Mouse (Mus musculus): Measurements from ENCODE around the gene Afap1. TPM values are rescaled to one million over a fixed set of nuclear protein-coding genes. Genes with fewer than 3 reads are reported as not detected.

The Afap1 gene
- polyA plus RNA-seq, 1 experiment: 14.1 TPM

GRCm38 (mm10) chr5:36006586-36006985 lies 113.5 kb downstream of the Afap1 start:
- no peaks in the 10 kb centered on the region for H3K4me1 ChIP-seq (ENCODE audit: control insufficient read depth, insufficient read depth, low read length)
- H3K27ac ChIP-seq (ENCODE audit: insufficient read depth, low read length): no peak overlapping the region
- no peak for TF ChIP-seq POLR2A (IDR thresholded peaks at IDR 0.05; ENCODE audit: extremely low read depth, insufficient read depth, low read length)
- no peak for TF ChIP-seq CTCF (IDR thresholded peaks at IDR 0.05; ENCODE audit: extremely low read depth, insufficient read depth, low read length)
- no peak overlapping the region for H3K4me3 ChIP-seq (ENCODE audit: insufficient read depth, low read length)

- no peaks in the 10 kb centered on the region for H3K4me1 ChIP-seq (ENCODE audit: control insufficient read depth, insufficient read depth, low read length)
- TF ChIP-seq CTCF (IDR thresholded peaks at IDR 0.05; ENCODE audit: extremely low read depth, insufficient read depth, low read length) (no peak), POLR2A (IDR thresholded peaks at IDR 0.05; ENCODE audit: extremely low read depth, insufficient read depth, low read length) (no peak)
Measured at GRCm38 (mm10) chr5:36007649-36008048, 114.5 kb downstream of the Afap1 start.

GRCm38 (mm10) chr5:36009405-36009804 lies 116.3 kb downstream of the Afap1 start:
- Histone ChIP-seq H3K4me3 (ENCODE audit: insufficient read depth, low read length) (no peak overlapping the region), H3K4me1 (ENCODE audit: control insufficient read depth, insufficient read depth, low read length) (no peaks in the 10 kb centered on the region), H3K27ac (ENCODE audit: insufficient read depth, low read length) (no peak overlapping the region)
- TF ChIP-seq POLR2A (IDR thresholded peaks at IDR 0.05; ENCODE audit: extremely low read depth, insufficient read depth, low read length) (no peak), CTCF (IDR thresholded peaks at IDR 0.05; ENCODE audit: extremely low read depth, insufficient read depth, low read length) (no peak)

More at GRCm38 (mm10) chr5:36007649-36008048, 114.5 kb downstream of the Afap1 start:
- Histone ChIP-seq H3K4me3 (ENCODE audit: insufficient read depth, low read length) (no peak overlapping the region), H3K27ac (ENCODE audit: insufficient read depth, low read length) (no peak overlapping the region)

- H3K4me1 ChIP-seq (ENCODE audit: control insufficient read depth, insufficient read depth, low read length): no peaks in the 10 kb centered on the region
- H3K4me3 ChIP-seq (ENCODE audit: insufficient read depth, low read length): no peak overlapping the region
- TF ChIP-seq CTCF (IDR thresholded peaks at IDR 0.05; ENCODE audit: extremely low read depth, insufficient read depth, low read length) (peak; percentile 42), POLR2A (IDR thresholded peaks at IDR 0.05; ENCODE audit: extremely low read depth, insufficient read depth, low read length) (no peak)
- H3K27ac ChIP-seq (ENCODE audit: insufficient read depth, low read length): no peak overlapping the region
Measured at GRCm38 (mm10) chr5:36018366-36018765, 125.2 kb downstream of the Afap1 start.

GRCm38 (mm10) chr5:36021091-36021490 lies 128.0 kb downstream of the Afap1 start:
- no peak for TF ChIP-seq CTCF (IDR thresholded peaks at IDR 0.05; ENCODE audit: extremely low read depth, insufficient read depth, low read length)
- TF ChIP-seq POLR2A (IDR thresholded peaks at IDR 0.05; ENCODE audit: extremely low read depth, insufficient read depth, low read length): no peak
- no peaks in the 10 kb centered on the region; the same call in 1 of the 2 replicates for H3K4me1 ChIP-seq (ENCODE audit: control insufficient read depth, insufficient read depth, low read length)
- no peak overlapping the region for H3K27ac ChIP-seq (ENCODE audit: insufficient read depth, low read length)
- no peak overlapping the region for H3K4me3 ChIP-seq (ENCODE audit: insufficient read depth, low read length)

GRCm38 (mm10) chr5:36022361-36022760 lies 129.2 kb downstream of the Afap1 start:
- Histone ChIP-seq H3K4me1 (ENCODE audit: control insufficient read depth, insufficient read depth, low read length) (no peaks in the 10 kb centered on the region; the same call in 1 of the 2 replicates), H3K27ac (ENCODE audit: insufficient read depth, low read length) (no peak overlapping the region), H3K4me3 (ENCODE audit: insufficient read depth, low read length) (no peak overlapping the region)
- no peak for TF ChIP-seq CTCF (IDR thresholded peaks at IDR 0.05; ENCODE audit: extremely low read depth, insufficient read depth, low read length)
- no peak for TF ChIP-seq POLR2A (IDR thresholded peaks at IDR 0.05; ENCODE audit: extremely low read depth, insufficient read depth, low read length)

GRCm38 (mm10) chr5:36024003-36024685 lies 131.0 kb downstream of the Afap1 start:
- TF ChIP-seq CTCF (IDR thresholded peaks at IDR 0.05; ENCODE audit: extremely low read depth, insufficient read depth, low read length) (no peak), POLR2A (IDR thresholded peaks at IDR 0.05; ENCODE audit: extremely low read depth, insufficient read depth, low read length) (no peak)
- H3K4me3 ChIP-seq (ENCODE audit: insufficient read depth, low read length): no peak overlapping the region
- H3K4me1 ChIP-seq (ENCODE audit: control insufficient read depth, insufficient read depth, low read length): no peaks in the 10 kb centered on the region; the same call in 1 of the 2 replicates
- no peak overlapping the region for H3K27ac ChIP-seq (ENCODE audit: insufficient read depth, low read length)

GRCm38 (mm10) chr5:36025076-36025475 lies 132.0 kb downstream of the Afap1 start:
- no peak overlapping the region for H3K27ac ChIP-seq (ENCODE audit: insufficient read depth, low read length)
- H3K4me1 ChIP-seq (ENCODE audit: control insufficient read depth, insufficient read depth, low read length): no peaks in the 10 kb centered on the region; the same call in 1 of the 2 replicates
- TF ChIP-seq CTCF (IDR thresholded peaks at IDR 0.05; ENCODE audit: extremely low read depth, insufficient read depth, low read length) (no peak), POLR2A (IDR thresholded peaks at IDR 0.05; ENCODE audit: extremely low read depth, insufficient read depth, low read length) (no peak)
- no peak overlapping the region for H3K4me3 ChIP-seq (ENCODE audit: insufficient read depth, low read length)

GRCm38 (mm10) chr5:36033531-36034426 lies 140.7 kb downstream of the Afap1 start:
- Histone ChIP-seq H3K27ac (ENCODE audit: insufficient read depth, low read length) (no peak overlapping the region), H3K4me1 (ENCODE audit: control insufficient read depth, insufficient read depth, low read length) (no peaks in the 10 kb centered on the region), H3K4me3 (ENCODE audit: insufficient read depth, low read length) (no peak overlapping the region)
- TF ChIP-seq POLR2A (IDR thresholded peaks at IDR 0.05; ENCODE audit: extremely low read depth, insufficient read depth, low read length) (no peak), CTCF (IDR thresholded peaks at IDR 0.05; ENCODE audit: extremely low read depth, insufficient read depth, low read length) (peak; percentile 89)
